Mouse (Mus musculus): Measurements from ENCODE around the gene Gk. TPM values are rescaled to one million over a fixed set of nuclear protein-coding genes. Genes with fewer than 3 reads are reported as not detected.

The Gk gene
- polyA plus RNA-seq, 1 experiment from 2014 or later = 28.0 TPM

GRCm38 (mm10) chrX:85771303-85771702, 5.3 kb downstream of the Gk start:
- 66% methylated on average over 3 of the region's 3 CpGs for WGBS
- H3K36me3 ChIP-seq (ENCODE audit: control insufficient read depth, insufficient read depth, low read length) = no peaks in the 10 kb centered on the region
- no peak overlapping the region for H3K27ac ChIP-seq (replicated peaks in 1 of 2; ENCODE audit: control insufficient read depth in 1 of 2, insufficient read depth in 1 of 2, low read depth in 2 of 2, low read length in 2 of 2)
- no peak overlapping the region for H3K4me2 ChIP-seq (ENCODE audit: low read length)
- H3K4me1 ChIP-seq (ENCODE audit: control insufficient read depth in 2 of 2, insufficient read depth in 2 of 2, low read length in 2 of 2) = no peaks in the 10 kb centered on the region
- H3K27me3 ChIP-seq (ENCODE audit: control insufficient read depth, insufficient read depth, low read length) = no peaks in the 10 kb centered on the region
- no peak overlapping the region for H3K9ac ChIP-seq (ENCODE audit: low read length)
- no peak overlapping the region for H3K4me3 ChIP-seq (ENCODE audit: control insufficient read depth in 1 of 2, insufficient read depth in 1 of 2, low read depth in 1 of 2, low read length in 2 of 2)
- ATAC-seq (ENCODE audit: insufficient number of reproducible peaks, insufficient read depth, low FRiP score, low read depth) = no peak
- no peaks in the 10 kb centered on the region for H3K9me3 ChIP-seq (ENCODE audit: control insufficient read depth, low read length)

- H3K4me1 ChIP-seq (ENCODE audit: control insufficient read depth in 2 of 2, insufficient read depth in 2 of 2, low read length in 2 of 2) = no peaks in the 10 kb centered on the region
- H3K9me3 ChIP-seq (ENCODE audit: control insufficient read depth, low read length) = no peaks in the 10 kb centered on the region
- ATAC-seq (ENCODE audit: insufficient number of reproducible peaks, insufficient read depth, low FRiP score, low read depth) = no peak
- H3K27me3 ChIP-seq (ENCODE audit: control insufficient read depth, insufficient read depth, low read length) = no peaks in the 10 kb centered on the region
- 83% methylated on average over 3 of the region's 3 CpGs for WGBS
- no peak overlapping the region for H3K4me3 ChIP-seq (ENCODE audit: control insufficient read depth in 1 of 2, insufficient read depth in 1 of 2, low read depth in 1 of 2, low read length in 2 of 2)
- H3K4me2 ChIP-seq (ENCODE audit: low read length) = no peak overlapping the region
- H3K9ac ChIP-seq (ENCODE audit: low read length) = no peak overlapping the region
- H3K27ac ChIP-seq (replicated peaks in 1 of 2; ENCODE audit: control insufficient read depth in 1 of 2, insufficient read depth in 1 of 2, low read depth in 2 of 2, low read length in 2 of 2) = no peak overlapping the region
- no peaks in the 10 kb centered on the region for H3K36me3 ChIP-seq (ENCODE audit: control insufficient read depth, insufficient read depth, low read length)
Observed at GRCm38 (mm10) chrX:85770747-85771146, 5.9 kb downstream of the Gk start.

GRCm38 (mm10) chrX:85768578-85768977, 8.0 kb downstream of the Gk start:
- ATAC-seq (ENCODE audit: insufficient number of reproducible peaks, insufficient read depth, low FRiP score, low read depth) = no peak
- Histone ChIP-seq H3K4me3 (ENCODE audit: control insufficient read depth in 1 of 2, insufficient read depth in 1 of 2, low read depth in 1 of 2, low read length in 2 of 2) (no peak overlapping the region), H3K9ac (ENCODE audit: low read length) (no peak overlapping the region), H3K4me1 (ENCODE audit: control insufficient read depth in 2 of 2, insufficient read depth in 2 of 2, low read length in 2 of 2) (no peaks in the 10 kb centered on the region), H3K27ac (replicated peaks in 1 of 2; ENCODE audit: control insufficient read depth in 1 of 2, insufficient read depth in 1 of 2, low read depth in 2 of 2, low read length in 2 of 2) (no peak overlapping the region), H3K36me3 (ENCODE audit: control insufficient read depth, insufficient read depth, low read length) (no peaks in the 10 kb centered on the region), H3K27me3 (ENCODE audit: control insufficient read depth, insufficient read depth, low read length) (no peaks in the 10 kb centered on the region), H3K9me3 (ENCODE audit: control insufficient read depth, low read length) (no peaks in the 10 kb centered on the region), H3K4me2 (ENCODE audit: low read length) (no peak overlapping the region)
- 62% methylated on average over 2 of the region's 2 CpGs for WGBS

- Histone ChIP-seq H3K36me3 (ENCODE audit: control insufficient read depth, insufficient read depth, low read length) (peaks cover 16% of the 10 kb centered on the region), H3K4me3 (ENCODE audit: control insufficient read depth in 1 of 2, insufficient read depth in 1 of 2, low read depth in 1 of 2, low read length in 2 of 2) (no peak overlapping the region), H3K27me3 (ENCODE audit: control insufficient read depth, insufficient read depth, low read length) (no peaks in the 10 kb centered on the region), H3K9me3 (ENCODE audit: control insufficient read depth, low read length) (no peaks in the 10 kb centered on the region), H3K9ac (ENCODE audit: low read length) (no peak overlapping the region), H3K4me1 (ENCODE audit: control insufficient read depth in 2 of 2, insufficient read depth in 2 of 2, low read length in 2 of 2) (no peaks in the 10 kb centered on the region), H3K27ac (replicated peaks in 1 of 2; ENCODE audit: control insufficient read depth in 1 of 2, insufficient read depth in 1 of 2, low read depth in 2 of 2, low read length in 2 of 2) (no peak overlapping the region), H3K4me2 (ENCODE audit: low read length) (no peak overlapping the region)
- WGBS = 33% methylated on average over 3 of the region's 3 CpGs
- no peak for ATAC-seq (ENCODE audit: insufficient number of reproducible peaks, insufficient read depth, low FRiP score, low read depth)
Observed at GRCm38 (mm10) chrX:85756005-85756404, 20.6 kb downstream of the Gk start.

- Histone ChIP-seq H3K4me2 (ENCODE audit: low read length) (no peak overlapping the region), H3K27ac (replicated peaks in 1 of 2; ENCODE audit: control insufficient read depth in 1 of 2, insufficient read depth in 1 of 2, low read depth in 2 of 2, low read length in 2 of 2) (no peak overlapping the region), H3K27me3 (ENCODE audit: control insufficient read depth, insufficient read depth, low read length) (no peaks in the 10 kb centered on the region), H3K4me3 (ENCODE audit: control insufficient read depth in 1 of 2, insufficient read depth in 1 of 2, low read depth in 1 of 2, low read length in 2 of 2) (no peak overlapping the region), H3K9ac (ENCODE audit: low read length) (no peak overlapping the region), H3K4me1 (ENCODE audit: control insufficient read depth in 2 of 2, insufficient read depth in 2 of 2, low read length in 2 of 2) (no peaks in the 10 kb centered on the region), H3K36me3 (ENCODE audit: control insufficient read depth, insufficient read depth, low read length) (peaks cover 10% of the 10 kb centered on the region; the same call in 1 of the 2 replicates), H3K9me3 (ENCODE audit: control insufficient read depth, low read length) (no peaks in the 10 kb centered on the region)
- WGBS = 75% methylated on average over 3 of the region's 3 CpGs
- ATAC-seq (ENCODE audit: insufficient number of reproducible peaks, insufficient read depth, low FRiP score, low read depth) = no peak
Observed at GRCm38 (mm10) chrX:85743837-85744236, 32.8 kb downstream of the Gk start.

- no peak for ATAC-seq (ENCODE audit: insufficient number of reproducible peaks, insufficient read depth, low FRiP score, low read depth)
- no peak overlapping the region for H3K9ac ChIP-seq (ENCODE audit: low read length)
- no peak overlapping the region for H3K4me2 ChIP-seq (ENCODE audit: low read length)
- no peaks in the 10 kb centered on the region for H3K9me3 ChIP-seq (ENCODE audit: control insufficient read depth, low read length)
- WGBS = 91% methylated on average over 5 of the region's 5 CpGs
- 0 out of 4 replicates have a peak, but pooled peaks cover 0 to 2% of the 10 kb centered on the region in 2 experiments for H3K4me1 ChIP-seq (ENCODE audit: control insufficient read depth in 2 of 2, insufficient read depth in 2 of 2, low read length in 2 of 2)
- no peak overlapping the region for H3K4me3 ChIP-seq (ENCODE audit: control insufficient read depth in 1 of 2, insufficient read depth in 1 of 2, low read depth in 1 of 2, low read length in 2 of 2)
- peaks cover 11% of the 10 kb centered on the region for H3K36me3 ChIP-seq (ENCODE audit: control insufficient read depth, insufficient read depth, low read length)
- H3K27ac ChIP-seq (replicated peaks in 1 of 2; ENCODE audit: control insufficient read depth in 1 of 2, insufficient read depth in 1 of 2, low read depth in 2 of 2, low read length in 2 of 2) = no peak overlapping the region
- no peaks in the 10 kb centered on the region for H3K27me3 ChIP-seq (ENCODE audit: control insufficient read depth, insufficient read depth, low read length)
Observed at GRCm38 (mm10) chrX:85733228-85733627, 43.4 kb downstream of the Gk start.

GRCm38 (mm10) chrX:85731133-85731938, 45.3 kb downstream of the Gk start:
- H3K9me3 ChIP-seq (ENCODE audit: control insufficient read depth, low read length) = no peaks in the 10 kb centered on the region
- WGBS = 53% methylated on average over 9 of the region's 9 CpGs
- H3K4me1 ChIP-seq (ENCODE audit: control insufficient read depth in 2 of 2, insufficient read depth in 2 of 2, low read length in 2 of 2) = 0 out of 4 replicates have a peak, but pooled peaks cover 0 to 2% of the 10 kb centered on the region in 2 experiments
- H3K27ac ChIP-seq (replicated peaks in 1 of 2; ENCODE audit: control insufficient read depth in 1 of 2, insufficient read depth in 1 of 2, low read depth in 2 of 2, low read length in 2 of 2) = peak overlapping the region; percentile 82 to 84
- H3K36me3 ChIP-seq (ENCODE audit: control insufficient read depth, insufficient read depth, low read length) = peaks cover 8% of the 10 kb centered on the region
- H3K4me2 ChIP-seq (ENCODE audit: low read length) = no peak overlapping the region
- no peaks in the 10 kb centered on the region for H3K27me3 ChIP-seq (ENCODE audit: control insufficient read depth, insufficient read depth, low read length)
- H3K9ac ChIP-seq (ENCODE audit: low read length) = no peak overlapping the region
- H3K4me3 ChIP-seq (ENCODE audit: control insufficient read depth in 1 of 2, insufficient read depth in 1 of 2, low read depth in 1 of 2, low read length in 2 of 2) = no peak overlapping the region
- peak; percentile 84 for ATAC-seq (ENCODE audit: insufficient number of reproducible peaks, insufficient read depth, low FRiP score, low read depth)

GRCm38 (mm10) chrX:85721226-85721625, 55.4 kb downstream of the Gk start:
- H3K9ac ChIP-seq (ENCODE audit: low read length) = no peak overlapping the region
- no peak overlapping the region for H3K4me2 ChIP-seq (ENCODE audit: low read length)

More at GRCm38 (mm10) chrX:85721226-85721625, 55.4 kb downstream of the Gk start:
- Histone ChIP-seq H3K27me3 (ENCODE audit: control insufficient read depth, insufficient read depth, low read length) (no peaks in the 10 kb centered on the region), H3K9me3 (ENCODE audit: control insufficient read depth, low read length) (0 out of 2 replicates have a peak, but pooled peaks cover 2% of the 10 kb centered on the region), H3K4me3 (ENCODE audit: control insufficient read depth in 1 of 2, insufficient read depth in 1 of 2, low read depth in 1 of 2, low read length in 2 of 2) (no peak overlapping the region), H3K36me3 (ENCODE audit: control insufficient read depth, insufficient read depth, low read length) (0 out of 2 replicates have a peak, but pooled peaks cover 8% of the 10 kb centered on the region), H3K4me1 (ENCODE audit: control insufficient read depth in 2 of 2, insufficient read depth in 2 of 2, low read length in 2 of 2) (no peaks in the 10 kb centered on the region), H3K27ac (replicated peaks in 1 of 2; ENCODE audit: control insufficient read depth in 1 of 2, insufficient read depth in 1 of 2, low read depth in 2 of 2, low read length in 2 of 2) (no peak overlapping the region)
- no peak for ATAC-seq (ENCODE audit: insufficient number of reproducible peaks, insufficient read depth, low FRiP score, low read depth)
